Mouse (Mus musculus) right cerebral cortex, adult 2 months (tissue): ENCODE measurements around the gene Stpg3.

Source experiments
- DNase-seq, 2 experiments: peaks; one replicate each; pipeline ENCODE4 v3.0.0; 2021 to 2022; ENCODE audit warnings: low spot score in 2 of 2

The Stpg3 gene

DNA sequence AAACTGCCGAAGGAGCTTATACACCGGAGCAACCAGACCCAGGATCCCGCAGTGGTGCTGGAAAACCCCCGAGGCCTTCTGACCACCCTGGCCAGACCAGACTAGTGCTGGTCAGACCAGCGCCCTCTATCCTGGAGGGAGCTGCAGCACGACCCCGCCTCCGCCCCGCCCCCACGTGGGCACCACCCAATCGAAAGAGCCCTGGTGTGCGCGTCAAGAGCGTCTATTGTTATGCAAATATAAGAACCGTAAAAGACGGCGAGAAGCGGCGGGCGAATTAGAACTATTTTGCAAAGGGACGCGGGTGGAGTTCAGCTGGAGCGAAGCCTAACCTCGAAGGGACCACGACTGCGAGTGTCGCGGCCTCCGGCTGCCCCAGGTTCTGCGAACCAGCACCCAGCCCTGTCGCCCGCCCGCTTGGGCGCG is 33.9 kb downstream of the Stpg3 start, which contains the start of gene Nrarp:
Nrarp (plus strand) TSS at position 281 of the 426 bp plus-strand sequence.
- DNase-seq = peak; percentile 91 to 92

DNA sequence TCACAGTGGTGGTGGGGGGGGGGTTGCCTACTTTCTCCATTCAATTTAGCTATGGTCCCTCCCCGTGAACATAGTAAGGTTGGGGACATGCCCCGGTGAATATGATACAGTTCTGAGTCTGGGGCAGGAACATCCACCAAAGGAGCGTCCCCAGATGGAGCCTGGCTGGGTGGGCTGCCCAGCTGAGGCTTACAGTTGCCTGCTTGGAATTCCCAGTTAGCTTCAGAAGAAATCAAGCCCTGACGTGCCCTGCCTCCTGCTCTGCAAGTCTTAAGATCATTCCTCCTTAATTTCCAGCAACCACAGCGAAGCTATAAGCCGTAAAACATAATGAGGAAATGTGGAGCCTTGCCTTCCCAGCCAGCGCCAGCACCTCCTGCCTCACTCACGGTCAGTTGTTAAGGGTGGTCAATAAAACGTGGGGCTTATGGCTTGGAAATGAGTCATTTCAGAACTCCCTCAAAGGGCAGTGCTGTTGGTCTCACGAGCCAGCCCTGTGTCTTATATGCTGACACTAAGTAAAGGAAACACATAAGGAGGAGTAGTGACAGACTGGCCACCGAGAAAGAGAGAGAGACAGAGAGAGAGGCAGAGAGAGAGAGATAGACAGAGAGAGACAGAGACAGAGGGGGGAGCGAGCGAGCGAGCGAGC is 34.7 kb downstream of the Stpg3 start:
- no peak for DNase-seq

DNA sequence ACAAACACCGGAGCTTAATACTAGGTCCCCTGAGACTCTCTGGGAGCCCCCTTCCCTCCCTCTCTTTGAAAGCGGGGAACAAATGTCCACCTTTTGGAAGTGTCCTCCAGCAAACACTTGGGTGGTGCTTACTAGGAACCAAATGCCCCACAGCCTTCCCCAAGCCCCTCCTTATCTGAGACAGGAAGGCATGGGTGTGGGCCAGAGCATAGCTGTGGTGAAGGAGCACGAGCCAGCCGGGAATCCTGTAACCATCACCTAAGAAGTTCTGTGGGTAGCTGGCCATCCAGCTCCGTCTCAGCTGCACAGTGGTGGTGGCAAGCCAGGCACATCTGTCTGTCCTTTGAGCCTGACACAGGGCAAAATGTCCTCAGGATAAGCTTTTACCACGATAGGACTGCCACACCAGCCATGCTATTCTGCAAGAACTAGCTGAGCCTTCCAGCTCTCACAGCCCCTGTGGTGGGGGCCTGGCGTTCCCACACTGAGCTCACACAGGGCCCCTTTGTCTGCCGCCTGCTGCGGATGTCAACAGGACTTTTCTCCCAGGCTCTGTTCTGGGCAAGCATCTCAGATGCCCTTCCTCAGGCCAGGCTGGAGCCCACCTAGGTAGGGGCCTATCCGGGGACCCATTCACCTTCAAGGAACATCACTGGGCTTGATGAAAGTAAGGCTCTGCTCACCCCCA is 36.0 kb downstream of the Stpg3 start:
- no peak for DNase-seq

DNA sequence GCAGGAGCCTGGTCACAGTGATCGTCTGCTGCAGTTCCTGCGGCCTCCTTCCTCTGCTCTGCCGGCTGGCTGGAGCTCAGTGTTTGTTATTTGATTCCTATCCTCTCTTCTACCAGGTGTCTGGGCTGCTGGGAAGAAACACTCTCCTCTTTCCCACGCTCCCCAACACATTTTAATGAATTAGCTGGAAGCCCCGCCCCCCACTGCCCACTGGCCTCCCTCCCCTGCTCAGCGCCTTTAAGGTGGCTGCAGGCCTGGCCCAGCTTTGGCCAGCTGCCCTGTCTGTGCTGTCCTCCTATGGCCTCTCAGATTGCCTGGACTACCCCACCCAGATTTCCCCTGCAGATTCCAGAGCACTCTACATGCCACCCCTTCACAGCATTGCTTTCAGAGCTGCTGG is 36.8 kb downstream of the Stpg3 start:
- DNase-seq = peak in 1 of 2 experiments; percentile 46

DNA sequence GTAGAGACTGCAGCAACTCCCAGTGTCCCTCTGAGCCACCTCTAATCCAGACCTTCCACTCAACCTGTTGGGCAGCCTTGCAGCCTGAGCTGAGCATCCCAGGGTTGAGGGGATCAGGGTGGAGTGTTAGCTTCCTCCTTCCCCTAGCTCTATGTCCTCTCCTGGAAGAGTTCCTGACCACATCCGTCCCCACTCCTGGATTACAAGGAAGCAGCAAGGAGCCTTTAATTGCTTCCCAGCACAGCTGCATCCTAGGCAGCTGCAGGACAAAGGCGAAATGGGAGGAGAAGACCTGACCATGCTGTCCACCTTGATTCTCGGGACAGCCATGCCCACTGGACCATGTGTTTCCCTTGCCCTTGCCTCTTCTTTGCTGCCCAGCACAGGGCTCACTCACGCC is 37.4 kb downstream of the Stpg3 start:
- no peak for DNase-seq

DNA sequence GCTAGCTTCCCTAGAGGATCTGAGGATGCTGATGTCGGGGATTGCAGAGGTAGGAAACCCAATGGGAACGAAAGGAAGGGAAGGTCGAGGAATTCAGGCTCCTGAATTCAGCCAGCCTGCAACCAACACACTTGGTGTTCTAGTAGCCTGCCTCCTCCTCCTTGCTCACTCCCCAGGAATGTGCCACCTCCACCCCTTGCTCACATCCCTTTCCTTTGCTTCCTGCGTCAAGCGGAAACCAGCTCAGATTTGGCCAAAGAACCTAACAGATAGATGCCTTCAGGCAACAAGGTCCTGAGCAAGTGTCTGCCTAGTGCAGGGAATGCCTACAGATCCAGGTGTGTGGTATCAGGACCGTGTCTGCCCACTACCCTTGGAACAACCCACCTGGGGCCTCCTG is 37.9 kb downstream of the Stpg3 start:
- no peak for DNase-seq

DNA sequence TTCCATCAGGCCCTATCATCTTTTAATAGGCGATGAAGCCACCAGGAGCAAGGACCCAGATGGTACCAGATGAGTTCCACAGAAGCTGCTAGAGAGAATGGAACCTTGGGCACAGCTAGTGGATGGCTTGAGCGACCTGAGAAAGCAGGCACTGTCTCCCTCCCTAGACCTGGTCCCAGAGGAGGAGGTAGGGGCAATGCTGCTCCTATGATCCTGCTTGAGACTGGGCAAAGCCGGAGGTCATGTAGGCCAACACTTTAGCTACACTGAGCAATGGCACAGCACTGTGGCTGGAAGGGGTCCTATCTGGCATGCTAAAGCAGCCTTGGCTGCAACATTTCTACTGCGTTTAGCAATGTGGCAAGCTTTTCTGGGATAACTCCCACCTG is 38.8 kb downstream of the Stpg3 start:
- DNase-seq = no peak

DNA sequence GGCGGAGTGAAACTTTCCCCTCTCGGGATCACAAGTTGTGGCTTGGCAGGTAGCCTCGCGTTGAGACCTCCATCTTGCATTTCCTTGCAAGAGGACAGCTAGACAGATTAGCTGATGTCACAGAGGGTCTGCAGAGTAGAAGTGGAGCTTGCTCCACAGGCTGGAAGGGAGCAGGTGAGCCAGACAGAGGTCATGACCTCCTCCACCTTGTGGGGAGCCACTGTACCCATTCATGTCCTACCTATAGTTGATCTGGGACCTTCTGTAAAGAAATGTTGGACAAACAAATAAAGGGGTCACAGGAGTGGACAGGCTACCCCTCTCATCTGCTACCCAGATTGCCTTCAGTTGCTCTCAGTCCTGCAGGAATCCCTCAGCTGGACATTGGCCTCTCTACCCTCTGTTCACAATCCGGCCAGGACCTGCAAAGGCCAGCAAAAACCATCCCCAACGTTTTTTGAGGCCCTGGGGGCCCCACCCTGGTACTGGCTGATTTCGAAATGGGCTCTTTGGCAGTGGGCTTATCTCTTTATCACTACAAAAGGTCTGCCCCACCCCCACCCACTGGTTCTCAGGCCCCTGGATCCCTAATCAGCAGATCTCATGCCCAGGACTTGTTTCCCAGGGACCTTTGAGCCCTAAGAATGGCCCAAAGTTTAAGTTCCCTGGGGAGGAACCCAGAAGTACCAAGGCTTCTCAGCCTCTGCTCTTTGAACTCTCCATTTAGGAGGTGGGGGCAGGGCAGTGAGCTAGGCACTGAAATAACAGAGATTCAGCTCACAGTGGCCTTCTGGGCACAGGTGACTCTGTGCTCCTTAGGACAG is 39.4 kb downstream of the Stpg3 start:
- no peak for DNase-seq

DNA sequence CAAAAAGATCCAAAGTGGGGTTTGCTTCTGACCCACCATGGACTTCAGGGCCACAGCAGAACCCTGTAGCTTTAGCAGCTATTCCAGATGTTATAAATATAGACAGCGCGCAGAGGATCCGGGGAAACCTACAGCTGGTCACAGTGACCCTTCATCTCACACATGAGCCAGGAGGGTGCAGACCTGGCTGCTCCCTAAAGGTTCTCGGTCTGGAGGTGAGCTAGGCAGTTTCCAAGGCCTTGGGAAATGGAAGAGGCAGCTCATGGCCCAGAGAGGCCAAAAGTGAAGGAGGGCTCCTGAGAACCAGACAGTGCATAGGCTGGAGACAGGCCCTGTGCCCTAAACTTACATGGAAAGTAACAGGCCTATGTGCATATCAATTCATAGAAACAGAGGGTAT is 40.6 kb downstream of the Stpg3 start:
- DNase-seq = no peak

DNA sequence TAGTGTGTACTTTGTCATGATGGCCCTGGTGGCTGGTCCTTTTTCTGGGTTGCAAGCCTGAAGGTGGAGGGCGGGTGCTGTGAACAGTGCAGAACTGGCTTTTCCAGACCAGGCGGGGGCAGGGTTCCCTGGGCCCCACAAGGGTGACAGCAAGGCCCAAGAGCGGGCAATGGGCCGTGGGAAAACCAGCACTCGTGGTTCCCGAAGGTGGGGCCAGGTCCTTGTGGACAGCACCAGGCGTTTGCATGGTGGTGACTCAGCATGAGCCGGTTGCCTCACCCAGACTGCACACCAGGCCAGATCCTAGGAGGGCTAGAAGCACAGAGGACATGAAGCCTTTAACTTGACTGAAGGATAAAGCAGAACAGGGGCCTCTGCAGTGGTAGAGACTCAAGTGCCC is 41.8 kb downstream of the Stpg3 start:
- no peak for DNase-seq

DNA sequence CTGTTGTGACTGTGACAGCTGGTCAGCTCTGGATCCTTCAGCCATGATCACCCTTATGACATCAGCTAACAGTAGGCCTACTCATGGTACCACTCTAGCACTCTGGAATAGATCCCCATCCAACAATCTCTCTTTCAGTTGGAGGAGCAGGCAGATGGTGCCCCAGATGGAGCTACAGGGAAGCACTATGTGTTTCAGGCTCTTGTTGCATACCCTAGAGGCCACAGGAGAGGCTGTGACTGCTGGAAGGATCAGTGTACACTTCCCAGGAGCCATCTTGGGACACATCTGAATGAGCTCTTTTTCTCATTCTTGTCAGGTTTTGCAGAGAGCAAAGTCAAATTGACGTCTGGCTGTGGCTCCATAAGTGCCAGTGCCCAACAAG is 42.7 kb downstream of the Stpg3 start:
- no peak for DNase-seq

DNA sequence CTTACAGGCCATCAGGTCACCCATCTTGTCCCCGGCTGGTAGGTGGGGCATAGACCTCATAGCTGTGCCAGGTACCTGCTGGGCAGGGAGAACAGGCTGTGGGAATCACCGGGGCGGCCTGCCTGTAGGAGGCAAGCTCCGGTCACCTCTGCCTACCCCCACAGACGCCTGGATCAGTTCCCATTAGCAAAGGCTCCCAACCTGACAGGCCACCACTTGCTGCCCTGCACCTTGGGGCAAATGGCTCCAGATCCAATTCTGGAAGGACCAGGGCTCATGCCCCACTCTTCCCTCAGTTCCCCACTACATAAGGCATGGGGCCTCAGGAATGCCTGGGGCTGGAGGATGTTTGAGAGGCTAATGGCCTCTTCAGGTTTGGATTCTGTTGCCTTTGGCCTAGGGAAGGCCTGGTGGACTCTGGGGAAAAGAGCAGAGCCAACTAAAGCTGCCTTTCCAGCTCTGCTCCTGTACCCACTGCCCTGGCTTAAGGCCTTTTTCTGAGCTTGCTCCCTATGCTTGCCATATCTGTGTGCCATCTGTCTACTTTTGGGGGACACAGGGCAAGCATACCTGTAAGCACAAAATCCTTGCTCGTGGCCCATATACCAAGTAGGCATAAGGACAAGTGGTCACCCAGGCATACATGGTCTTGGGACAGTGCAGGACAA is 43.2 kb downstream of the Stpg3 start:
- DNase-seq = no peak

DNA sequence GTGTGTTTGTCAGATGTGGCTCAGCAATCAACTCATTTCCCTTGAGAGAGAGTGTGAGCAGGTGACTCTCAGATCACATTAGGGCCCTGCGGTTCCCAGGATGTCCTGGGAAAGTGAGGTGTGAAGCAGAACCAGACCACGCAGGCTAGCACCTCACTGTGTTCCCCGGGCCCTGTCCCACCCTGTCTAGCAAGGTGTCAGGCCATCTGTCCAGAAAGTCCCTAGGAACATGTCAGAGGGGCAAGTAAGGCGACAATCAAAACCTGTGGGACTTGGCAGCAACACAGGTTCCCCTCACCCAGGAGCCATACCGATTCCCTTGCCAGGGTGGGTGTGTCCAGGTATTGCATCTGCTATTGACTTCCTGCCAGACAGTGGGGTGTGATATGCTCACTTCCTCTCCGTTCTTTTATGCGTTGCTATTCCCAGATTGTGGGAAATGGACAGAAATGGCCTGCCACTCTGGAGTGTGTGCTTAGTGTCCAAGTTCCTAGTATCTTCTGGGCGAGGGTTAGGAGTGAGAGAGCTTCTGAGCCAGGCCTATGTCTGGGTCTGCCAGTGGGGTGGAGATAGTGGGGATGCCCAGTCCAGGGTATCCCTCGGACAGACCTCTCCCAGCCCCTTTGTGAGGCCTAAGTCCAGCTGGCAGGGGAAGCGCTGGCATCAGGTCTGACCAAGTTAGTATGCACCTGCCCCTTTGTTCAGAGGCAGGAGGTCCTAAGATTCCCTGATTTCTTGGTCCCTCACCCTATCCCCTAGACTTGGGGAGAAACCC is 43.9 kb downstream of the Stpg3 start:
- no peak for DNase-seq

DNA sequence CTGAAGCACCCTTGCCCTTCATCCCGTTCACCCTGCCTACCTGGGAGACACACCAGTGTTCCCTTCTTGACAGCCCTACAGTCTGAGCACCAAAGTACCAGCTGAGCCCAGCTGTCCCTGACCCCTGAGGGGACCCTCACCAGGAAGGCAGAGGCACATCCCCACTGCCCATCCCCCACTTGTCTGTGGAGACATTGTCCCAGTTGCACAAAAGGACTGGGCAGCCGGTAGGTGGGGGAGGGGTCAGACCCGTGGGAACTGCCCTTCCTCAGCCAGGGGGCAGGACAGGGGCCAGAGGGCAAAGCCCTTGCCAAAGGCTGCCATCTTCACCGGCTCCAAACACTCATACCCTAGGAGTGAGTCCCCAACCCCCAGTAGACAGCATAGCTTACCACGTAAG is 44.7 kb downstream of the Stpg3 start:
- DNase-seq = no peak

DNA sequence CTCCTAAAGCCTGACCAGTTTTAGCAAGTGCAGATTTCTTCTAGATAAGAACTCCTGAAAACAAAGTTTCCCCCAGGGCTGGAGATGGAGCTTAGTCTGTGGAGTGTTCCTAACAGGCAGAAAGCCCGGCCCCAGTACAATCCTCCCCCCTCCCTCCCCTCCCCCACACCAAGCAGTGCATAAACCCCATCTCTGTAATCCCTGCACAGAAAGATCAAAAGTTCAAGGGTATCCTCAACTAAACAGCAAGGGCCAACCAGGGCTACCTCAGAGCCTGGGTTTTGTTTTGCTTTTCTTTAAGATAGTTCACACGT is 45.8 kb downstream of the Stpg3 start:
- no peak for DNase-seq

DNA sequence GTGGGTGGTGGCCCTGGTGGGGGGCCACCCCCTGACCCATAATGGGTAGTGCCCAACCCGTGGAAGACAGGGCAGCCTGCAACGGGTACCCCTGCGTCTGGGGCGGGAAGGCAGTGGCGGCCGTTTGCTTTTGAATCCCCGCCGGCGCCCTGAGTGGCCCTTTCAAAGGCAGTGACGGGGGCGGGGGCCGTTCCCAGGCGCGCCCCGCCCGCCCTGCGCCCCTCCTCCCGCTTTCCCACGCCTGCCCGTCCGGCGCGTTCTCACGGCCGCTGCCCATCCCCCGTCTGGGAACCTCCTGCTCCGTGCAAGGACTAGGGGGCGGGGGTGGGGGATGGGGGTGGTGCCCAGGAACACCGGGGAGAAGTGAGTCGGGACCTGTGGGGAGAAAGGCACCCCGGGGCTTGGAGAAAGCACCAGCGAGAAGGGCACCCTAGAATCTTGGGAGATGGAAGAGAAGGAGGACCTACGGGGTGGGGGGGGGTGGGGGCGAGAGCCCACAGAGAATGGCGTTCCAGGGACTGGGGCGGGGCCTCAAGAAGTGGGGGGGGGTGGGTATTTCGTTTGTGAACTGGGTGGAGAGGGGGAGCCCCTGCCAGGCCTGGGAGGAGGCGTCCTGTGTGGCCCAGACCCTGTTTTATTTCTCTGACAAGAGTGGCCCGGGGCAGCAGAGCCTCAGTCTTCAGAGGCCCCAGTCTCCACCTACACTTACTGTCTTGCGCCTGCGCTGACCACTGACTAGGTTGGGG is 46.3 kb downstream of the Stpg3 start:
- no peak for DNase-seq

DNA sequence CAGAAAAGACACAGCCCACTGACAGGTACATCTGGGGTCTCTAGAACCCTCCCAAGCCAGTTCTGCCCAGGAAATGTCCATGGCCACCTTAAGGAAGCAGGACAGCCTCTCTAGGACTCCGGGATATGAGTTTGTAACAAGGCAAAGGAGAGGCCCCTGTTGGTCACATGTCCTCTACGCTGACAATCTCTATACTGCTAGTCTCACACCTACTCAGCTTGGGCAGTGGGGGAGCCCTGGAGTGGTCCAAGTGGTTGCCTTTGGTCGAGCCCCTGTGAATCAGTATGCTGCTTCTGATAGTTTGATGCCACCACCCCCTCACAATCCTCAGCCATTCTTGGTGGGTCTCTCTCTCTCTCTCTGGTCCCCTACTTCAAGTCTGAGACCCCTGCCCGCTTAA is 47.0 kb downstream of the Stpg3 start:
- DNase-seq = no peak
